Mouse (Mus musculus) left cerebral cortex, adult 8-10 months (tissue): Measurements from ENCODE around the gene Gm6614. TPM values are rescaled to one million over a fixed set of nuclear protein-coding genes. Genes with fewer than 3 reads are reported as not detected.
"Not testable (repeated sequence)": the region's sequence is repeated elsewhere in the genome, so short reads cannot be mapped to it uniquely, and the experiment has no call there.

Experiments used
- DNase-seq, 2 experiments: peaks; one replicate each; pipeline ENCODE4 v3.0.0; 2022; ENCODE audit warnings: low spot score in 2 of 2
- total RNA-seq, 4 experiments: library from RNA; stranded (reverse); gene quantifications; 2 replicates each; pipeline ENCODE4 v1.2.4; 2022

The Gm6614 gene
- total RNA-seq = not detected

DNA sequence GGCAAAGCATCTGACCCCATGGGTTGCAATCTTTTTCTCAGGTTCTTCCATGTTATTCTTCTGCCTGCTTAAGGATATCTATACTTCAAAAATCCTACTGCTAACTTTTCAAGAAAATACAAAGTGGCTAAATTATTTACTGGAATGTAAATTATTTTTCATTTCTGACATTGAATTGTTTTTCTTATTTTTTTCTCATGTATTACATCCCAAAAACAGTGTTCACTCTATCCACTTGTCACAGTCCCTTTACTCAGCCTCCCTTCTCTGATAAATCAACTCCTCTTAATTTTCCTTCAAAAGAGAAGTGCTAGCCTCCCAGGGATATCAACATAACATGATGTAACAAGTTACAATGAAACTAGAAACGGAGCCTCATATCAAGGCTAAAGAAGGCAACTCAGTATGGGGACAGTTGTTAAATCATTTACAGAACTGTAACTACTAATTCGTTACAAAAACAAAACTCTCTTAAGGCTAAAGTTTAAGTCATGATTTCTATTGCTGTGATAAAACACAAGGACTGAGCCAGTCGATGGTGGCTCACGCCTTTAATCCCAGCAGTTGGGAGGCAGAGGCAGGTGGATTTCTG is at the start of gene Gm6614:
TSS of gene Gm6614 (minus strand) at position 51 of the 592 bp plus-strand sequence.
- no peak for DNase-seq

- not testable (repeated sequence) for DNase-seq
Observed at GRCm38 (mm10) chr6:142058281-142058680, 47.1 kb upstream of the Gm6614 start.

GRCm38 (mm10) chr6:142047689-142048088 is 36.5 kb upstream of the Gm6614 start:
- no peak for DNase-seq

DNA sequence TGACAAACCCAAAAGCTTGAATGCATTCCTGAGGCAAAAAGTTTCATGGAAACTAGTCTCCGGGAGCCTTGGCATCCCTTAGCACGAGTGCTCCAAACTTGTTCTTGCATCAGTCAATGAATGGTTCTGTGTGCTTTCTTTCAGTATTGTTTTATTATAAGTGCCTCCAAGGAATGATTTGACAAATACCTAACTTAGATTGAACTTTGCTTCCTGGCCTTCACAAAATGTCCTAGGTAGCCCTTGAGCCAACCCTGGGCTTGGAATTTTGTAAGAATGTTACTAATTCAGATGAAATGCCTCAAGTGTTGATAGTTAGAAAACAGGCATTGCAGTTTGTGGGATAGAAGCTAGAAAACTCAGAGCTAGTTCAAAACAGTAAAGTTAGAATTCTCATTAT is 34.5 kb upstream of the Gm6614 start:
- no peak for DNase-seq

DNA sequence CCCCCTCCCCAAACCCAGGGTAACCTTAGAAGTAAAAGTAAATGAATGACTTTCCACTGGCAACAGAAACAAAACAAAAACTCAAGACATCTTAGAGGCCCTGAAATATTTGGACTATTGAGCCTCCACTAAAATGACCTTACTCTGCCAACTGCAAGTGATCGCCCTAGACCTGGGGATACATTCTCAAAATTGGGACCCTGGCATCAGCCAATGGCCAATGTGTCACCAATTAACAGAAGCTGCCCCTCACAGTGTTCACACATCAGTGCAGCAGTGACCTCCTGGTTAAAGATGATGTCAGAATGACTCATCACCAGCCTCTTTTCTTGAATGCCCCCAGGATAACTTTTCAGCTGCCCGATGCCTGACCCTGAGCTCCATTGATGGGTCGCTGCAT is 30.7 kb upstream of the Gm6614 start:
- no peak for DNase-seq

- peak in 1 of 2 experiments; percentile 15 for DNase-seq
Observed at GRCm38 (mm10) chr6:142040306-142041175, 29.3 kb upstream of the Gm6614 start.

GRCm38 (mm10) chr6:142035771-142036170 is 24.6 kb upstream of the Gm6614 start:
- no peak for DNase-seq

DNA sequence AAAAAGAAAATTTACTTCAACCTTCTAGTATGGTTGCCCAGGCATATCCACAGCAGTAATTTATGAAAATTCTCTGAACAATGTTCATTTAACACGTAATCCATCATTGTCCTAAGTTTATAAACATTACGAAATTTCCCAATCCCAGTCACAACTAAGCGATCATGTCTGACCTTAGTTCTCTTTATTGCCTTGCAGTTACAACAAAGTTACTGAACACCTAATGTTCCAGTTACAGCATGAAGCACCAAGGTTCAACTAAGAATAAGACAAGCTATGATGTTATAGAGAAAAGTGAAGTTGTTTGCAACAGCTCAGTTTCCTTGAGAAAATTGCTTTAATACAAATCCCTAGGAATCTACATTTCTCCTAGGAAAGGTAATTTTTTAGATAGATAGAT is 10.5 kb upstream of the Gm6614 start:
- DNase-seq = no peak

GRCm38 (mm10) chr6:141986772-141987171 is 24.4 kb downstream of the Gm6614 start:
- DNase-seq = no peak

DNA sequence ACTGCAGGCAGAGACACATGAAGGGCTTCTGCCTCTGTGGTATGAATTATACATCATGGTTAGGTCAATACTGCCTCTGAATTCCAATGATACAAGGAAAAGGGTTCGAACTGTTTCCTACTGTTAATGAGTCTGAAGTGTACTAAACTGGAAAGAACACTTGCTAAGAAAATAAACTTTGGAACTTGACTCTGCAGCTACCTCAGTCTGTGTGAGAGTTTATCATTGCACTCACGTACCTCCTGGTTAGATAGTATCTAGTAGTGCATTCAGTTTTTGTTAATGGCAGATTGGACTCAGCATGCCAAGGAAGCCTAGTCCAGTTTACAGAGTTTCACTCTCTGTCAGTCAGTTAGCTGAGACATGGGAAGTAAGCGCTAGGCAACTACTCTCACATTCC is 26.6 kb downstream of the Gm6614 start:
- no peak for DNase-seq

DNA sequence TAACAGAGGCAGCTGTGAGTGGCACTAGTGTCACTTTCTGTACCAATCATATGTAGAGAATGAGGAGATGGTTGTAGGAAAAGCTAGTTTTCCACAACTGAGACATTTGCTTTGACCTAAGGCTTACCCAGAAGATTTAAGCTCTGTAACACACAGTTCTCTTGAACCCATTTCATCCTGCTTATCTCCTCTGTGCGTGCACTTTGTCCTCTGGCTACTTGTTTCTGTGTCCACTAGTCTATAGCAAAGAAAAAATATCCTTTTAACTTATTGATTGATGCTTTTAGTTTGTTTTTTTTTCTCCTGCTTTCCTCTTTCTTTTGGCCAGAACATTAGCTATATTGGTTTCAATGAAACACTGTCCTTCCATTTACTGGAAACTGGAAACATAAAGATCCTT is 48.8 kb downstream of the Gm6614 start:
- DNase-seq = no peak

GRCm38 (mm10) chr6:141961861-141962260 is 49.4 kb downstream of the Gm6614 start:
- no peak for DNase-seq

GRCm38 (mm10) chr6:141960482-141960881 is 50.7 kb downstream of the Gm6614 start:
- DNase-seq = no peak

DNA sequence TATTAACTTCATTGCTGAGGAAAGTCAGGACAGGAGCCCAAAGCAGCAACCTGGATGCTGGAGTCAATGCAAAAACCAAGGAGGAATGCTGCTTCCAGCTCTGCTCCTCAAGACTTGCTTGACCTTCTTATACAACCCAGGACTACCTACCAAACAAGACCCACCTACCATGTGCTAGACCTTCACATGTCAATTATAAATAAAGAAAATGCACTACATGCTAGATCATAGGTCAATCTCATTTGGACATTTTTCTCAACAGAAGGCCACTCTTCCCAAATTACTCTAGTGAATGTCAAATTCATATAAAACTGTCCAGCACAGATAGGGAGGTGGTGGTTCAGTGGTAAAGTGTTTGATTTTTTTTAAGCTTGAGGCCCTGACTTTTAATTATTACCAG is 64.4 kb downstream of the Gm6614 start, which contains the start of gene Slco1a1:
TSS of gene Slco1a1 (minus strand) at position 101 of the 400 bp plus-strand sequence.
- DNase-seq = no peak

GRCm38 (mm10) chr6:141940451-141940850 is 70.8 kb downstream of the Gm6614 start:
- no peak for DNase-seq

Other genes with a start within 250 kb of the Gm6614 start
- gene Gm5724, start 237.6 kb downstream of the Gm6614 start, total RNA-seq = not detected
- 10 to 100 TPM; 37.7 to 50.1 (median 49.1) TPM for gene Slco1a4, start 155.2 kb downstream of the Gm6614 start, total RNA-seq
- not detected for gene Slco1a1, start 64.5 kb downstream of the Gm6614 start, total RNA-seq
- gene Slco1a6, start 197.1 kb upstream of the Gm6614 start, total RNA-seq = under 1 TPM in 1 of 4 experiments, not detected in 3; 1.00 TPM